Mouse (Mus musculus) forebrain, embryonic 14.5 days (tissue): Measurements from ENCODE around the gene Ltbp4. TPM values are rescaled to one million over a fixed set of nuclear protein-coding genes. Genes with fewer than 3 reads are reported as not detected.

Source experiments
- ATAC-seq: fragments of 200-750 bp; cut with Nextera tagmentation; 2 replicates; pipeline ENCODE4 v1.8.0; 2017; ENCODE audit warnings: mild to moderate bottlenecking, moderate library complexity
- DNase-seq: peaks from one replicate; pipeline ENCODE4 v3.0.0-alpha.2; 2015; ENCODE audit warnings: low spot score
- H3K27ac ChIP-seq: fragments of 300-500 bp; sonication (generic); 2 replicates; pipeline ENCODE4 v1.5.1; 2014; ENCODE audit warnings: low read depth, mild to moderate bottlenecking, control low read depth, low read length, moderate library complexity
- H3K27me3 ChIP-seq: fragments of 300-500 bp; sonication (generic); replicated peaks from 2 replicates; pipeline ENCODE4 v1.6.1; 2014; ENCODE audit warnings: low read length, control low read depth, mixed read lengths; ENCODE audit not compliant: control insufficient read depth, insufficient read depth
- H3K36me3 ChIP-seq: fragments of 300-500 bp; sonication (generic); 2 replicates; pipeline ENCODE4 v1.6.1; 2014; ENCODE audit warnings: low read length, control low read depth; ENCODE audit not compliant: control insufficient read depth, insufficient read depth
- H3K4me1 ChIP-seq: fragments of 300-500 bp; sonication (generic); 2 replicates; pipeline ENCODE4 v1.6.1; 2014; ENCODE audit warnings: antibody characterized with exemption, low read length, control low read depth; ENCODE audit not compliant: control insufficient read depth, insufficient read depth
- H3K4me2 ChIP-seq: fragments of 300-500 bp; sonication (generic); 2 replicates; pipeline ENCODE4 v1.6.1; 2014; ENCODE audit warnings: mild to moderate bottlenecking, control low read depth, low read length
- H3K4me3 ChIP-seq: fragments of 300-500 bp; sonication (generic); 2 replicates; pipeline ENCODE4 v1.5.1; 2014; ENCODE audit warnings: low read depth, low read length, control low read depth
- H3K9ac ChIP-seq: fragments of 300-500 bp; sonication (generic); 2 replicates; pipeline ENCODE4 v1.6.1; 2014; ENCODE audit warnings: mild to moderate bottlenecking, low read length, control low read depth, moderate library complexity
- H3K9me3 ChIP-seq: fragments of 300-500 bp; sonication (generic); replicated peaks from 2 replicates; pipeline ENCODE4 v1.6.1; 2016; ENCODE audit warnings: low read length, control low read depth, mixed read lengths; ENCODE audit not compliant: control insufficient read depth
- WGBS: fragments of 180-500 bp; shearing (Covaris S2); extraction: QIAGEN DNeasy Blood & Tissue Kit; methylation state at CpG from one replicate; pipeline ENCODE4 v1.1.7; 2014; 5-methylcytosine and 5-hydroxymethylcytosine counted together
- polyA plus RNA-seq: library from polyadenylated mRNA; unstranded; fragments of >200 nt; fragmentation: Nextera tagmentation; extraction: Ambion mirVana; gene quantifications from 2 replicates; pipeline ENCODE4 v1.2.1, GENCODE M21; 2014

The Ltbp4 gene
- polyA plus RNA-seq, 1 experiment from 2014 or later: 8.0 TPM

DNA sequence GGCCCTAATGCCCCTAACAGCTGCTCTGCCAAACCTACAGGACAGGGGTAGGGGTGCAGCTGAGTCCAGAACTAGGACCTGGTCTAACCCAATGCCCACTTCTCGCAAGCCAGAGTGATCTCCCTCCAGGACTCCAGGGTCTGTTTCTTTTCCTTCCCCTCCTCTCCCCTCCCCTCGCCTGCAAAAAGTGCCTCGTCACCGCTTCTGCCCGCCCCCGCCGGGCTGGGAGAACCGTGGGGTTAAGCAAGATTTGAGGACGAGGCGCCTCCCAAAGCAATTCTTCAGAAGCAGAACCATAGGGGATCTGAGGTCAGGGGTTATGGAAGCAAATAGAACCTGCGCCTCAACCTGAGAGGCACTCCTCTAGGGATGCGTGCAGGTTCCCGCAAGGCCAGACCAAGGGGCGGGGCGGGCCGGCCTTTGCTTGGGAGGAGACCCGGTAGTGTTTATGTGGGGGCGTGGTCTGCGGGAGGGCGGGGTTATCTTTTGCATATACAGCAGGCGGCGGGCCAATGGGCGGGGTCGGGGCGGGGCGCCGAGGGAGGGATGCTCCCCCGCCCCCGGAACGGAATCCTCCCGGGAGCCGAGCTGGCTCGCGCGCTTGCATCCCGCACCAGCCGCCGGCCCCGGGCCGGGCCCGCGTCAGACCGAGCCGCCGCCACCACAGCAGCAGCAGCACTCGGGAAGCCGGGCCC lies 79.1 kb downstream of the Ltbp4 start, which contains the start of gene Numbl:
Gene Numbl, plus strand, starts transcription at position 229 of the 695 bp plus-strand sequence.
- H3K36me3 ChIP-seq: peaks cover 20% of the 10 kb centered on the region
- H3K4me1 ChIP-seq: peaks cover 27% of the 10 kb centered on the region
- H3K27me3 ChIP-seq: no peaks in the 10 kb centered on the region
- no peaks in the 10 kb centered on the region for H3K9me3 ChIP-seq
- DNase-seq: peak; percentile 95
- peak within 1 kb of the TSS; percentile 88 for H3K4me2 ChIP-seq
- peak within 1 kb of the TSS; percentile 91 for H3K9ac ChIP-seq
- under 1% methylated on average over 42 of the region's 47 CpGs for WGBS
- ATAC-seq: peak; percentile 73
- peak within 1 kb of the TSS; percentile 74 for H3K4me3 ChIP-seq
- H3K27ac ChIP-seq: peak within 1 kb of the TSS; percentile 87

DNA sequence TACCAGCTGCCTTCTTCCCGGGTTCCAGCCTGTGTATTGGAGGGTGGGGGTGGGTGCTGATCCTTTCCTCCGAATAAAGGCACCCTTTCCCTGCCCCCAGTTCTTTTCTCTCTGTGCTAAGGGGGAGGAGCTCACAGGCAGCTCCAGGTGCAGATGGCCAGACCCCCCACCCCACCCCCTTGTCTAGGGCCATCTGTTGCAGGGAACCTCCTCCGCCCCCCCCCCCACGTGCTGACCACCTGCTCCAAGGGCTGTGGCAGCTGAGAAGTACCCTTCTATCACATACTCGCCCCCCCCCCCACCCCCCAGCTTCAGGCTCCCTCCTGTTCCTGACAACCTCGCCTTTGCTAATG lies 79.7 kb downstream of the Ltbp4 start:
- DNase-seq (peak; percentile 77), ATAC-seq (peak; percentile 47)
- Histone ChIP-seq H3K27ac (peak overlapping the region; percentile 87), H3K9ac (peak overlapping the region; percentile 6), H3K36me3 (peaks cover 20% of the 10 kb centered on the region), H3K9me3 (no peaks in the 10 kb centered on the region), H3K4me2 (peak overlapping the region; percentile 88), H3K4me1 (peaks cover 27% of the 10 kb centered on the region), H3K4me3 (peak overlapping the region; percentile 74), H3K27me3 (no peaks in the 10 kb centered on the region)
- WGBS: 0% methylated on average over 5 of the region's 6 CpGs

DNA sequence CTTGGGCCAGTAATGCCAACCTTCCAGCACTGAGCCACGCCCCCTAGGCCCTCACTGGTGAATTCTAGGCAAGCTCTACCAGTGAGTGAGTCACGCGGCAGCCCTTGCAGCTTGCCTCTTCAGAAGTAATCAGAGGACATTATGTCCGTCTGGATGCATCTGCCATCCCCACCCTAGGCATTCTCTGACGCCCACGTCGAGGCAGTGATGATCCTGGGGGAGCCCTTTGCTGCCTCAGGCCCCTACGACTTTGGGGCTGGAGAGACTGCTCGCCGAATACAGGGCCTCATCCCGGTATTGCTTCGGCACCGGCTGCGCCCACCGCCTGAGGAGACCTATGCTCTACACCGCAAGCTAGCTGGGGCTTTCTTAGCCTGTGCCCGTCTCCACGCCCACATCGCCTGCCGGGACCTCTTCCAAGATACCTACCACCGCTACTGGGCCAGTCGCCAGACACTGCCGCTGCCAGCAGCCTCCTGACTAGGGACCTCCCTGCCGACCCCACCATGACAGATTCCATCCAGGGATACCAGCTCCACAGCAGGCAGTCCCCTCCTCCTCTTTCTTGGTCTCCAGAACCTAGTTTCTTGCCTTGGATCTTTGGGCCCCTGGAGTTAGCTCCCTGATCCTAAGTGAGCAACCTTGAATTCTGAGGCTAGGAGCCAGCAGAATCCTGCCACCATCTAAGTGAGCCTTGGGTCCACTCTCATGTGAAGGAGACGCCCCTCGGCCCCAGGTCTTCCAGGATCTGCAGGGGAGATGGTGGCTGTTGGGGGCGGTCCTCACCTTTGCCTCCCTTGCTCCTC lies 80.2 kb downstream of the Ltbp4 start:
- 5% methylated on average over 27 of the region's 27 CpGs for WGBS
- Histone ChIP-seq H3K4me2 (peak overlapping the region; percentile 88), H3K9ac (peak overlapping the region; percentile 6), H3K36me3 (peaks cover 18% of the 10 kb centered on the region), H3K4me1 (peaks cover 27% of the 10 kb centered on the region), H3K9me3 (no peaks in the 10 kb centered on the region), H3K4me3 (peak overlapping the region; percentile 74), H3K27ac (peak overlapping the region; percentile 87), H3K27me3 (no peaks in the 10 kb centered on the region)
- DNase-seq (peak; percentile 88), ATAC-seq (peak; percentile 47)

DNA sequence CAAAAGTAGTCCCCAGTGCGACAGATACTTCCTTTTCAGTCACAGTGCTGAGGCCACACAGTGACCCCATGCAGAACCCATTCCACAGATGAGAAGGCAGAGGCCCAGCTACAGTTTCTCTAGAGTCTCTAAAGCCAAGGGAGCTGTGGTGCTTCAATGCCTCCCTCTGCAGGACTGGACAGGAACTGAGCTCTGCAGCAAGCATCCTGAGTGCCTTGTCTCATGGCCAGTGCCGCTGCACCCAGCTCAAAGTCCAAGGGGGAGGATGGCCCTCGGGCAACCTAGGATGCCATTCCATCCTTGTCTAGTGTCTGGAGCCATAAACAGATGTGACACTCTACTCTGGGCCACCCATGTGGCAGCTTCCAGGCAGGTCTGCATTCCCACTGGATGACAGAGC lies 81.8 kb downstream of the Ltbp4 start:
- no peak for ATAC-seq
- Histone ChIP-seq H3K27me3 (no peaks in the 10 kb centered on the region), H3K27ac (no peak overlapping the region), H3K4me2 (no peak overlapping the region), H3K36me3 (peaks cover 15% of the 10 kb centered on the region), H3K9me3 (no peaks in the 10 kb centered on the region), H3K9ac (no peak overlapping the region), H3K4me3 (no peak overlapping the region), H3K4me1 (peaks cover 14% of the 10 kb centered on the region)
- 83% methylated on average over 3 of the region's 3 CpGs for WGBS
- DNase-seq: no peak

Other genes with a start within 250 kb of the Ltbp4 start
- gene Cyp2f2, start 217.8 kb downstream of the Ltbp4 start, polyA plus RNA-seq: not detected in 2 replicates
- 0.28 TPM in 1 of 2 replicates, not detected in the other for gene Cyp2t4, start 184.0 kb downstream of the Ltbp4 start, polyA plus RNA-seq
- 42.2 and 54.2 TPM in 2 replicates for gene Egln2, start 170.9 kb downstream of the Ltbp4 start, polyA plus RNA-seq
- gene Rab4b, start 158.8 kb downstream of the Ltbp4 start, polyA plus RNA-seq: 69.8 and 75.8 TPM in 2 replicates
- gene Gm21983, start 156.6 kb downstream of the Ltbp4 start, polyA plus RNA-seq: not detected in 2 replicates
- 11.9 and 15.6 TPM in 2 replicates for gene Mia, start 156.5 kb downstream of the Ltbp4 start, polyA plus RNA-seq
- gene BC024978, start 141.9 kb downstream of the Ltbp4 start, polyA plus RNA-seq: 2.8 and 3.2 TPM in 2 replicates
- 264 and 273 TPM in 2 replicates for gene Snrpa, start 141.4 kb downstream of the Ltbp4 start, polyA plus RNA-seq
- gene Itpkc, start 109.0 kb downstream of the Ltbp4 start, polyA plus RNA-seq: 4.4 and 6.5 TPM in 2 replicates
- gene Coq8b, start 104.7 kb downstream of the Ltbp4 start, polyA plus RNA-seq: 21.1 and 22.9 TPM in 2 replicates
- 22.9 and 28.6 TPM in 2 replicates for gene Numbl, start 79.3 kb downstream of the Ltbp4 start, polyA plus RNA-seq
- 52.4 and 66.4 TPM in 2 replicates for gene Shkbp1, start 18.3 kb upstream of the Ltbp4 start, polyA plus RNA-seq
- 0.38 TPM in 1 of 2 replicates, not detected in the other for gene Gm20479, start 19.7 kb upstream of the Ltbp4 start, polyA plus RNA-seq
- 1.6 and 1.7 TPM in 2 replicates for gene Sptbn4, start 110.0 kb upstream of the Ltbp4 start, polyA plus RNA-seq
- gene Blvrb, start 110.3 kb upstream of the Ltbp4 start, polyA plus RNA-seq: 22.4 and 23.7 TPM in 2 replicates
- gene Sertad3, start 136.1 kb upstream of the Ltbp4 start, polyA plus RNA-seq: 12.5 and 14.2 TPM in 2 replicates
- gene Sertad1, start 149.2 kb upstream of the Ltbp4 start, polyA plus RNA-seq: 8.6 and 9.7 TPM in 2 replicates
- gene Prx, start 161.6 kb upstream of the Ltbp4 start, polyA plus RNA-seq: 0.55 and 0.73 TPM in 2 replicates
- gene Hipk4, start 185.6 kb upstream of the Ltbp4 start, polyA plus RNA-seq: 0.08 and 0.27 TPM in 2 replicates
- gene Pld3, start 215.5 kb upstream of the Ltbp4 start, polyA plus RNA-seq: 98.6 and 108 TPM in 2 replicates
- 26.3 and 31.2 TPM in 2 replicates for gene 2310022A10Rik, start 215.5 kb upstream of the Ltbp4 start, polyA plus RNA-seq